Mouse (Mus musculus) liver, embryonic 13.5 days (tissue): Measurements from ENCODE around the gene Prss56. TPM values are rescaled to one million over a fixed set of nuclear protein-coding genes. Genes with fewer than 3 reads are reported as not detected.
A peak's percentile ranks its signal among the peaks of the same experiment; 100 is the strongest.

Experiments
- ATAC-seq: fragments of 200-750 bp; cut with Nextera tagmentation; 2 replicates; pipeline ENCODE4 v1.8.0; 2017; ENCODE audit warnings: low read depth, mild to moderate bottlenecking, moderate number of reproducible peaks, moderate library complexity
- DNase-seq: peaks from one replicate; pipeline ENCODE4 v3.0.0; 2022
- H3K27ac ChIP-seq: fragments of 300-500 bp; sonication (generic); 2 replicates; pipeline ENCODE4 v1.5.1; 2015; ENCODE audit warnings: moderate library complexity, mild to moderate bottlenecking, inconsistent platforms
- H3K27me3 ChIP-seq: fragments of 300-500 bp; sonication (generic); 2 replicates; pipeline ENCODE4 v1.6.1; 2015; ENCODE audit warnings: mild to moderate bottlenecking, inconsistent platforms
- H3K36me3 ChIP-seq: fragments of 300-500 bp; sonication (generic); 2 replicates; pipeline ENCODE4 v1.6.1; 2015; ENCODE audit warnings: mild to moderate bottlenecking, inconsistent platforms
- H3K4me1 ChIP-seq: fragments of 300-500 bp; sonication (generic); replicated peaks from 2 replicates; pipeline ENCODE4 v1.6.1; 2015; ENCODE audit warnings: inconsistent platforms
- H3K4me2 ChIP-seq: fragments of 300-500 bp; sonication (generic); 2 replicates; pipeline ENCODE4 v1.6.1; 2015; ENCODE audit warnings: inconsistent platforms, mild to moderate bottlenecking, moderate library complexity
- H3K4me3 ChIP-seq: fragments of 300-500 bp; sonication (generic); replicated peaks from 2 replicates; pipeline ENCODE4 v1.5.1; 2015; ENCODE audit warnings: mild to moderate bottlenecking, inconsistent platforms
- H3K9ac ChIP-seq: fragments of 300-500 bp; sonication (generic); 2 replicates; pipeline ENCODE4 v1.6.1; 2015; ENCODE audit warnings: mild to moderate bottlenecking, inconsistent platforms
- H3K9me3 ChIP-seq: fragments of 300-500 bp; sonication (generic); replicated peaks from 2 replicates; pipeline ENCODE4 v1.6.1; 2016; ENCODE audit warnings: inconsistent platforms
- WGBS: fragments of 180-500 bp; shearing (Covaris S2); methylation state at CpG from one replicate; pipeline ENCODE4 v1.1.7; 2015; ENCODE audit not compliant: insufficient replicate concordance; 5-methylcytosine and 5-hydroxymethylcytosine counted together
- polyA plus RNA-seq: library from polyadenylated mRNA; unstranded; fragments of >200 nt; fragmentation: Nextera tagmentation; extraction: Ambion mirVana; gene quantifications from 2 replicates; pipeline ENCODE4 v1.2.1, GENCODE M21; 2015

The Prss56 gene
- polyA plus RNA-seq, 1 experiment from 2014 or later: not detected

GRCm38 (mm10) chr1:87164164-87164795, 18.8 kb upstream of the Prss56 start:
- no peaks in the 10 kb centered on the region for H3K9me3 ChIP-seq
- H3K4me1 ChIP-seq: no peaks in the 10 kb centered on the region
- DNase-seq (no peak), ATAC-seq (no peak)
- 26% methylated on average over 11 of the region's 11 CpGs for WGBS
- H3K27ac ChIP-seq: no peak overlapping the region
- no peak overlapping the region for H3K4me2 ChIP-seq
- peaks cover 63% of the 10 kb centered on the region for H3K27me3 ChIP-seq
- H3K36me3 ChIP-seq: no peaks in the 10 kb centered on the region
- no peak overlapping the region for H3K9ac ChIP-seq
- no peak overlapping the region for H3K4me3 ChIP-seq

- no peak overlapping the region for H3K27ac ChIP-seq
- DNase-seq (no peak), ATAC-seq (no peak)
- H3K9me3 ChIP-seq: no peaks in the 10 kb centered on the region
- H3K4me2 ChIP-seq: no peak overlapping the region
- H3K4me3 ChIP-seq: no peak overlapping the region
- peaks cover 66% of the 10 kb centered on the region for H3K27me3 ChIP-seq
- H3K36me3 ChIP-seq: no peaks in the 10 kb centered on the region
- 39% methylated on average over 9 of the region's 9 CpGs for WGBS
- H3K9ac ChIP-seq: no peak overlapping the region
- no peaks in the 10 kb centered on the region for H3K4me1 ChIP-seq
These were observed 18.3 kb upstream of the Prss56 start for GRCm38 (mm10) chr1:87164796-87165184.

GRCm38 (mm10) chr1:87170458-87170857, 12.7 kb upstream of the Prss56 start:
- no peak overlapping the region for H3K4me2 ChIP-seq
- H3K4me1 ChIP-seq: peaks cover 8% of the 10 kb centered on the region; the same call in 1 of the 2 replicates
- no peak overlapping the region for H3K9ac ChIP-seq
- no peaks in the 10 kb centered on the region for H3K9me3 ChIP-seq
- H3K4me3 ChIP-seq: no peak overlapping the region
- H3K27ac ChIP-seq: no peak overlapping the region
- no peaks in the 10 kb centered on the region for H3K36me3 ChIP-seq
- peaks cover 81% of the 10 kb centered on the region for H3K27me3 ChIP-seq
- WGBS: 17% methylated on average over 18 of the region's 19 CpGs
- no peak for ATAC-seq
- no peak for DNase-seq

GRCm38 (mm10) chr1:87171312-87171711, 11.8 kb upstream of the Prss56 start:
- no peak overlapping the region for H3K4me3 ChIP-seq
- no peak overlapping the region for H3K9ac ChIP-seq
- peaks cover 8% of the 10 kb centered on the region; the same call in 1 of the 2 replicates for H3K4me1 ChIP-seq
- no peak for DNase-seq
- no peaks in the 10 kb centered on the region for H3K9me3 ChIP-seq
- H3K27me3 ChIP-seq: peaks cover 73% of the 10 kb centered on the region
- H3K36me3 ChIP-seq: no peaks in the 10 kb centered on the region
- H3K4me2 ChIP-seq: no peak overlapping the region
- ATAC-seq: no peak
- 39% methylated on average over 1 of the region's 1 CpGs for WGBS
- no peak overlapping the region for H3K27ac ChIP-seq

GRCm38 (mm10) chr1:87172316-87172715, 10.8 kb upstream of the Prss56 start:
- DNase-seq: no peak
- H3K27me3 ChIP-seq: peaks cover 68% of the 10 kb centered on the region

GRCm38 (mm10) chr1:87174006-87174955, 8.8 kb upstream of the Prss56 start:
- Histone ChIP-seq H3K4me3 (no peak overlapping the region), H3K4me2 (peak overlapping the region; percentile 21; the same call in 1 of the 2 replicates), H3K9me3 (no peaks in the 10 kb centered on the region), H3K27ac (no peak overlapping the region), H3K4me1 (peaks cover 8% of the 10 kb centered on the region; the same call in 1 of the 2 replicates), H3K36me3 (no peaks in the 10 kb centered on the region), H3K9ac (no peak overlapping the region), H3K27me3 (peaks cover 52% of the 10 kb centered on the region)
- WGBS: 22% methylated on average over 28 of the region's 28 CpGs
- ATAC-seq (peak; percentile 6; the same call in 1 of the 2 replicates), DNase-seq (peak; percentile 23)

More at GRCm38 (mm10) chr1:87172316-87172715, 10.8 kb upstream of the Prss56 start:
- WGBS: 45% methylated on average over 9 of the region's 9 CpGs
- Histone ChIP-seq H3K36me3 (no peaks in the 10 kb centered on the region), H3K4me1 (peaks cover 8% of the 10 kb centered on the region; the same call in 1 of the 2 replicates), H3K9me3 (no peaks in the 10 kb centered on the region), H3K9ac (no peak overlapping the region), H3K4me2 (no peak overlapping the region), H3K4me3 (no peak overlapping the region), H3K27ac (no peak overlapping the region)
- no peak for ATAC-seq

- H3K27me3 ChIP-seq: peaks cover 45% of the 10 kb centered on the region
- H3K27ac ChIP-seq: no peak overlapping the region
- WGBS: 38% methylated on average over 11 of the region's 11 CpGs
- H3K4me3 ChIP-seq: no peak overlapping the region
- no peak overlapping the region for H3K4me2 ChIP-seq
- no peaks in the 10 kb centered on the region for H3K9me3 ChIP-seq
- H3K4me1 ChIP-seq: peaks cover 8% of the 10 kb centered on the region; the same call in 1 of the 2 replicates
- no peak overlapping the region for H3K9ac ChIP-seq
- no peaks in the 10 kb centered on the region for H3K36me3 ChIP-seq
- no peak for DNase-seq
- no peak for ATAC-seq
These were observed 7.2 kb upstream of the Prss56 start for GRCm38 (mm10) chr1:87175852-87176292.

- WGBS: 21% methylated on average over 5 of the region's 5 CpGs
- Histone ChIP-seq H3K4me2 (no peak overlapping the region), H3K9ac (no peak overlapping the region), H3K9me3 (no peaks in the 10 kb centered on the region), H3K4me1 (no peaks in the 10 kb centered on the region; the same call in 1 of the 2 replicates), H3K4me3 (no peak overlapping the region), H3K27me3 (peaks cover 57% of the 10 kb centered on the region), H3K36me3 (no peaks in the 10 kb centered on the region), H3K27ac (no peak overlapping the region)
- DNase-seq (no peak), ATAC-seq (no peak)
These were observed 2.2 kb upstream of the Prss56 start for GRCm38 (mm10) chr1:87180896-87181295.

GRCm38 (mm10) chr1:87183998-87184750, 1.1 kb downstream of the Prss56 start:
- no peak overlapping the region for H3K9ac ChIP-seq
- 0 out of 2 replicates have a peak overlapping the region, but pooled peaks have one; percentile 14 for H3K4me2 ChIP-seq
- H3K9me3 ChIP-seq: no peaks in the 10 kb centered on the region
- H3K36me3 ChIP-seq: no peaks in the 10 kb centered on the region
- peaks cover 84% of the 10 kb centered on the region for H3K27me3 ChIP-seq
- no peak for DNase-seq
- H3K27ac ChIP-seq: no peak overlapping the region
- 27% methylated on average over 15 of the region's 15 CpGs for WGBS
- ATAC-seq: no peak
- H3K4me3 ChIP-seq: no peak overlapping the region
- peaks cover 5% of the 10 kb centered on the region for H3K4me1 ChIP-seq

GRCm38 (mm10) chr1:87184751-87185139, 1.6 kb downstream of the Prss56 start:
- Histone ChIP-seq H3K27ac (no peak overlapping the region), H3K9me3 (no peaks in the 10 kb centered on the region), H3K4me1 (peaks cover 5% of the 10 kb centered on the region), H3K4me2 (0 out of 2 replicates have a peak overlapping the region, but pooled peaks have one; percentile 14), H3K36me3 (no peaks in the 10 kb centered on the region), H3K27me3 (peaks cover 84% of the 10 kb centered on the region), H3K4me3 (no peak overlapping the region), H3K9ac (no peak overlapping the region)
- DNase-seq (peak; percentile 17), ATAC-seq (no peak)
- 15% methylated on average over 20 of the region's 20 CpGs for WGBS

GRCm38 (mm10) chr1:87185526-87185925, 2.4 kb downstream of the Prss56 start:
- Histone ChIP-seq H3K27ac (no peak overlapping the region), H3K36me3 (no peaks in the 10 kb centered on the region), H3K4me3 (no peak overlapping the region), H3K4me2 (no peak overlapping the region), H3K27me3 (peaks cover 85% of the 10 kb centered on the region), H3K9me3 (no peaks in the 10 kb centered on the region), H3K4me1 (peaks cover 5% of the 10 kb centered on the region), H3K9ac (no peak overlapping the region)
- no peak for ATAC-seq
- DNase-seq: no peak
- WGBS: 19% methylated on average over 13 of the region's 13 CpGs
